Mouse (Mus musculus): ENCODE measurements around the gene 2300002M23Rik.

The 2300002M23Rik gene

DNA sequence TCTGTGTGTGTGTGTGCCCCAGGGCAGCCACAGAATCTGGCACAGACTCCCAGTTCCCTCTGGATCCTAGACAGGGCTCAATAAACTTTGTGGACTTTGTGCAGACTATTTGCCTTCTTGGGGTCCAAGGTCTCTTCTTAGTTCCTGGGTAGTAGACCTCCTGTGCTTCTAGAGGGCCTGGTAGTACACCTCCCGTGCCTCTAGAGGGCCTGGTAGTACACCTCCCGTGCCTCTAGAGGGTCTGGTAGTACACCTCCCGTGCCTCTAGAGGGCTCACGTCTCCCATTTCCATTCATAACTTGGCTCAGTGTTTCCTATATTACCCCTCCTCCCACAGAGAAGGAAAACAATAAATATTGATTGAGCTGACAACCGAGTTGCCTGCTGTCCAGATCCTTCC lies 10.4 kb upstream of the 2300002M23Rik start:
- DNase-seq = no peak

DNA sequence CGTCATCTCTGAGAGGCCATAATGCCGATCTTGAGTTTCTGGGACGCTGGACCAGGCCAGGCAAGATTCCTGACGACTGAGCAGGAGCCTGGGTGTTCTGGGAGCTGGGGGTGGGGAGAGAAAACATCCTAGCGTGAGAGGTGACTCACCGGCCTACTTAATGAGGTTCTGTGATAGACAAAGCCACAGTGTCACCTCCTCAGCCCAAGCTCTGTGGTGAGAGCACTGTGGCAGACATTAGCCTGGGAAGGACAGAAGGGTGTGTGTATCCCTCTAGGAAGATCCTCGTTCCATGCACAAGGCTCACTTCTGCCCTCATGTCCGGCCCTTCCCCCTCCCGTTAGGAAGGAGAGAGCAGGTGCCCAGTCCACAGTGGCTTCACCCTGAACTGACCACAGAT lies 9.9 kb upstream of the 2300002M23Rik start:
- DNase-seq = no peak

DNA sequence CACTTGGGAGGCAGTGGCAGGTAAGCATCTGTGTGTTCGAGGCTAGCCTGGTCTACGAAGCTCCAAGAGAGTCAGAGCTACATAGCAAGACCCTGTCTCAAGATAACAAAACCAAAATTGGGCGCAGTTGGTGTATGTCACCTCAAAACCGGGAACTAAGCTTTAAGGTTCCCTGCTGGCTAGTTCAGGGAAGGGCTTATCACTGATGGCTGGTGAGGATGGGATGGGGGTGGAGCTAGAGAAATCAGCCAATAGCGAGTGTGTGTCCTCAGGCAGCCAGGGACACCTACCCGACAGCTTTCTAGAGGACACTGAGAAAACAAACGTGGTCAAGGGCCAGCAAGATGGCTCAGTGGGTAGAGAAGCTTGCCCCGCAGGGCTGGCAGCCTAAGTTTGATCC lies 9.0 kb upstream of the 2300002M23Rik start:
- DNase-seq = no peak

DNA sequence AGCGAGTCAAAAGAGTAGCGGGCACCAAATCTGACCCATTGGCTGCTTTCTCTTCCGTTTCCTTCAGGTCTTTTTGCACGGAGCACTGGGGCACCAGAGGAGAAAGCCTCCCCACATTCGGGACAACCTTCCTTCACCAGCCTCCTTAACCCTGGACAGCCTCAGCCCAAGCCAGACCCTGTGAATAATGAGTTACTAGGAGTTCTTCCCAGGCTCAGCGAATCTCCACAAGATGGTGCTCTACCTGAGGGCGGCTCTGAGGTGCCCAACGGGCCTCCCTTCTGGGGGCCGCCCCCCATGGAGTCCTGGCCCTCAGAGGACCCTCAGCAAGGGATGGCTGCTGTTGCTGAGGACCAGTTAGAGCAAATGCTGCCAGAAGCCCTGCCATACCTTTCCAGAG lies 517 bp downstream of the 2300002M23Rik start:
- DNase-seq = no peak

- no peak for DNase-seq
These were observed 2.1 kb downstream of the 2300002M23Rik start for GRCm38 (mm10) chr17:35569091-35569944.

GRCm38 (mm10) chr17:35570836-35571235 lies 3.6 kb downstream of the 2300002M23Rik start:
- no peak for DNase-seq

GRCm38 (mm10) chr17:35571477-35571876 lies 4.2 kb downstream of the 2300002M23Rik start:
- no peak for DNase-seq

- DNase-seq = no peak
These were observed 11.0 kb downstream of the 2300002M23Rik start for GRCm38 (mm10) chr17:35578211-35578610.

DNA sequence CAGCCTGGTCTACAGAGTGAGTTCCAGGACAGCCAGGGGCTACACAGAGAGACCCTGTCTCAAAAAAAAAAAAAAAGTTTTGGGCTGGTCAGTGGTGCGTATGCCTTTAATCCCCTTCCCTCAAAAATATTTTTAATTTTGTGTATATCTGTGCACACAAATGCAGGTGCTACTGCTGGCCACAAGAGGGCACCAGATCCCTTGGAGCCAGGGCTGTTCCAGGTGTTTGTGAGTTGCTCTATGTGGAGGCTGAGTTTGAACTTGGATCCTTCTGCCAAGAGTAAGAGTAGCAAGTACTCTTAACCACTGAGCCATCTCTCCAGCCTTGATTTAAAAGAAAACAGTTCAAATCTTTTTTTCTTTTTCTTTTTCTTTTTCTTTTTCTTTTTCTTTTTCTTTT lies 15.7 kb downstream of the 2300002M23Rik start:
- DNase-seq = no peak

GRCm38 (mm10) chr17:35584330-35584937 lies 17.2 kb downstream of the 2300002M23Rik start:
- peak; percentile 94 for DNase-seq

DNA sequence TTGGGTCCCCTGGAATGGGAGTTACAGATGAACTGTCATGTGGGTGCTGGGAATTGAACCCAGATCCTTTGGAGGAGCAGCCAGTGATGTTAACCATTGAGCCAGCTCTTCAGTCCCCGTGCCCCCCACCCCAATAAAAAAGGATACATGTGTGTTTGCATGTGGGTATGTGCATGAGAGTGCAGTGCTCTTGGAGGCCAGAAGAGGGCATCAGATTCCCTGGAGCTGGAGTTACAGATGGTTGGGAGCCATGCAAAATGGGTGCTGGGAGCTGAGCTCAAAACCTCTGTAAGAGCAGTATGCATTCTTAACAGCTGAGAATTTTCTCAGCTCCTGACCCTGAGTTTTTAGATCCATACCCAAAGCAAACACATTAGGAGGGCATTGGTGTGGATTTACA lies 20.0 kb downstream of the 2300002M23Rik start:
- no peak for DNase-seq

DNA sequence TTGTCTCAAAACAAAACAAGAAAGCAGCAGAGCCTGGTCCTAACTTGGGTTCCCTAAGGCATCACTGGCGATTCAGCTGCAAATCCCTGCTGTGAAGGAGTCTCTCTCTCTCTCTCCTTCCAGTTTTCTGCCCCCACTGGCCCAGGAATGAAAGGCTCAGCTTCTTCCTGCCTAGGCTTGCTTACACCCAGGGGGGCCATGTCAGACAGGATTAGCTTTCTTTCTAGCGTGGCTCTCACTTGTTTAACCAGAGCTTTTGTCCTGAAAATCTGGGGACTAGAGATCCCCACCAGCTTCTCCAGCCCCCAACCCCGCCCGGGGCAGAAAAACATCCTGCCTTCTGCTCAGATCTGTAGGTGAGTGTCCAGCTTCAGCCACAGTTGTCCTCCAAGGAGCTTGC lies 21.1 kb downstream of the 2300002M23Rik start:
- no peak for DNase-seq

GRCm38 (mm10) chr17:35590410-35591218 lies 23.4 kb downstream of the 2300002M23Rik start:
- DNase-seq = peak; percentile 93

DNA sequence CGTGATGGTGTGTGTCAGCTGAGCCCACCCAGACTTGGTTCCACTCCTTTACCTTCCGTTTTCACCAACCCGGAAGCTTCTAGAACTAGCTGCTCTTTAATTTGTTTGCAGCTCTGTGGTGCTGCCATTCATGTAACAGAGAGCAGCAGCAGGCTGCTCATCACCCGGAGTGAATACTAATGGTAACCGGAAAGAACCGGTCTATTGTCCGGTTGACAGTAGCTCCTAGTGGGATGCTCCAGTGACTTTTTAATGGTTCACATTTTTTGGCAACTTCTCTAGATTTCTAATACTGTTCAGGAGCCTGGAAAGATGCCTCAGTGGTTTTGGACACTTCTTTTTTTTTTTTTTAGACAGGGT lies 23.9 kb downstream of the 2300002M23Rik start:
- no peak for DNase-seq

- no peak for DNase-seq
These were observed 24.5 kb downstream of the 2300002M23Rik start for GRCm38 (mm10) chr17:35591731-35592130.

DNA sequence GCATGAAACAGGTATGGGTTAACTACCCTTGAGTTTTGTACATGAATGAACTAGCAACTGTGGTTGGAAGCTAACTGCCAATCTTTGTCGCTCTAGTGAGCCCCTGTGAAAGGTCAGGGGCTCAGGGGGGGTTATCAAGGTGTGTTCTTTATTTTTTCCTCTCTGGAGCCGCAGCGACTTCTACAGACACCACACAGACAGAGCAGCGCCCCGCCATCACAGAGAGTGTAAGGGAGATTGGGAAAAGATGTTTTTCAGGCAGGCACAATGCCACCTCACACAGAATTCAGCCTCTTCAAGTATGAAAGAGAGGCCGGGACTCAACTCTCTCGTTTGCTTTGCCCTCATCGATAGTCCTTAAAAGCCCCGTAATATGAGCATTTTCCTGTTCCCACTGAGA lies 24.9 kb downstream of the 2300002M23Rik start:
- DNase-seq = no peak

DNA sequence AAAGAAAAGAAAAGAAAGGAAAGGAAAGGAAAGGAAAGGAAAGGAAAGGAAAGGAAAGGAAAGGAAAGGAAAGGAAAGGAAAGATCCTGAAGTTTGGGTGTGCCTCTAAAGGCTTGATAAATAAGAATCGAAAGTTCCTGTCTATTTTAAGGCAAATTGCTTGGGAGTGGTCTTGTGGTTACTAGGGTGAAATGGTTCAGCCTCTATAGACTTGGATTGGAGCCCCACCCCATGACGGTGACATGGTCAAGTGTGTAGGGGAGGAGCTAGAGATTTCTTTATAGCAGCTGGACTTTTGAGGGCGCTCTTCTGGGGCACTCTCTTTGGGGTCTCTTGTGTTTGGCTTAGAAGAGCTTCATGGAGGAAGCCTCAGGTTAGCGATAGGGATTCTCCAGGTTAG lies 26.5 kb downstream of the 2300002M23Rik start:
- no peak for DNase-seq

DNA sequence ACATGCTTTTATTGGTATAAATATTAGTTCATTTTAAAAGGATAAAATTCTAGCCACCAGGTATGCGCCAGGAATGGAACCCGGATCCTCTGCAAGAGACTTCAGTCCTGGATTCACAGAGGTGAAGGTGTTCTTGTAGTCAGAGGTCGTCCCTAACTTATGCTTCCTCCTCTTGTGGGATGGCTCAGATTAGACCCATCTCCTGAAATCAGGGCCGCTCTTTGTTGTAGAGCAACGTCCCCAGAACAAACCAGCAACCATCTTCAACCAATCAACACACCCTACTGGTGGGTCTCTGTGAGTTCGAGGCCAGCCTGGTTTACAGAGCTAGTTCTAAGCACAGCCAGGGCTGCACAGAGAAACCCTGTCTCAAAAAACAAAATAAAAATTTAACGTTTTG lies 27.2 kb downstream of the 2300002M23Rik start:
- DNase-seq = no peak

- DNase-seq = no peak
These were observed 30.1 kb downstream of the 2300002M23Rik start for GRCm38 (mm10) chr17:35597399-35597798.

DNA sequence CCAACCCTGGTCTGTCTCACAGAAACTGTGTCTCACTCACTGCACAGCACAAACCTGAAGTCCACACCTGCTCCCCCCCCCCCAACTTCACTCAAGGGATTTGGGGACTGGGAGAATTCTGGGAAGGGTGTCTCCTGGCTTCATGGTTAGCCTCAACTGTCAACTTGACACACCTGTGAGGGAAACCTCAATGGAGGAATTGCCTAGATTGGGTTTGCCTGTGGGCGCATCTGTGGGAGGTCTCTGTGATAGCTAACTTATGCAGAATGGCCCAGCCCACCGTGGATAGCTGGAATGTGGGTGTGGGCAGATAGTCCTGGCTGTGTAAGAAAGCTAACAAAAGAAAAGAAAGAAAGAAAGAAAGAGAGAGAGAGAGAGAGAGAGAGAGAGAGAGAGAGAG lies 34.0 kb downstream of the 2300002M23Rik start, which contains the start of gene Sfta2:
Gene Sfta2 (plus strand): TSS at position 301 of the 400 bp plus-strand sequence.
- no peak for DNase-seq

DNA sequence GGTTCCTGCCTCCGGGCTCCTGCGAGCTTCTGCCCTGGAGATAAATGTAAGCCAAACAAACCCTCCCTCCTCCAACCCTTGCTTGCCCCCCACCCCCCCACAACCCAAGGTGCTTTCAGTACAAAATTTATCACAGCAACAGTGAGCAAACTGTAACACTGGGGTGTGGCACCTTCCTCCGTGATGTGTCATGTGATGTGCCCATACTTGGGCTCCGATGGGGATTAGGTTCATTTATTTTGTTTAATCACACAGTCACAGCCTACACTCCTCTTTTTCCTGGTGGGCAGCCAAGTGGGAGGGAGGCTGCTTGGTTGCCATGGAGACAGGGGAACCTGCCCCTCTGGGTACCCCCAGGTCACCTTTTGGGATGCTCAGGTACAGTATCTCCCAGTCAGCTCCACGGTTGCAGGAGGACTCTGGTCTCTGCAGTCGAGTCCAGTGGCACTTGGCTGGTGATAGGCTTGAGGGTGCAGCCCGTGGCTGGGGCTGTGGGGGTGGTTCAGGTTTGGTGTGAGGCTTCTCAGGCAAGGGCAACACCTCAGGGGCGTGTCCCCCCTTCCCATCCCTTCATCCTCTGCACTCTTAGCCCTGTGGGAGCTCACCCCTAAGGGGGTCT lies 34.6 kb downstream of the 2300002M23Rik start:
- no peak for DNase-seq

- no peak for DNase-seq
These were observed 49.9 kb downstream of the 2300002M23Rik start for GRCm38 (mm10) chr17:35617127-35617526.
